Mouse (Mus musculus) C2C12 (cell line): Measurements from ENCODE around the gene Dscam.

ENCODE experiments used
- CTCF ChIP-seq: IDR thresholded peaks from one replicate; pipeline ENCODE4 v1.5.1; 2011; ENCODE audit not compliant: control insufficient read depth, insufficient read depth, insufficient read length
- MAX ChIP-seq: IDR thresholded peaks from one replicate; pipeline ENCODE4 v1.6.1; 2011; ENCODE audit warnings: mild to moderate bottlenecking, control low read depth
- MYOG ChIP-seq: IDR thresholded peaks from one replicate; pipeline ENCODE4 v1.6.1; 2011; ENCODE audit not compliant: control insufficient read depth, insufficient read length; ENCODE audit errors: extremely low read depth

DNA sequence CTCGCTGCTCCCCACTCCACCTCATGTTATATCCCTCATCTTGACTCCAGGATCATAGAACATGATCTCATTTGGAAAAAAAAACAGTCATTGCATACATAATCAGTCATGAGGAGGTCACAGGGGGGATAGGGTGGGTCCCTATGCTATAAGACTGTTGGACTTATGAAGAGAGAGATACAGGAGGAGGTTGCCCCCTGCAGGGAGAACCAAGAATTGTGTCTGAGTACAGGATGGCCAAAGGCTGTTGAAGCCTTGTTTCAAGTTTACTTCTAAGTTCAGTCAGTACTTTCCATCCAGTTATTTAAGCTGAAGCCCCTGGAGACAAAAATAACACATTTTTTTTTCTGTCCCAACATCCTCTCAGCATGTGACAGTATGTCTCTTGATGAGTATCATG, 559.7 kb downstream of the Dscam start:
- no peak for TF ChIP-seq CTCF
- TF ChIP-seq MYOG = no peak
- no peak for TF ChIP-seq MAX
